Mouse (Mus musculus) ES-Bruce4 (cell line): ENCODE results near the gene Tdo2. TPM values are rescaled to one million over a fixed set of nuclear protein-coding genes. Genes with fewer than 3 reads are reported as not detected.

Source experiments
- H3K27ac ChIP-seq: 2 replicates; pipeline ENCODE4 v1.5.1; 2012; ENCODE audit warnings: low read length, inconsistent platforms; ENCODE audit not compliant: insufficient read depth
- H3K27me3 ChIP-seq: 2 replicates; pipeline ENCODE4 v1.6.1; 2012; ENCODE audit warnings: mild to moderate bottlenecking, low read length, inconsistent platforms; ENCODE audit not compliant: control insufficient read depth, poor library complexity, insufficient read depth, severe bottlenecking
- H3K36me3 ChIP-seq: 2 replicates; pipeline ENCODE4 v1.6.1; 2012; ENCODE audit warnings: inconsistent platforms, mild to moderate bottlenecking, low read length, moderate library complexity; ENCODE audit not compliant: control insufficient read depth, poor library complexity, insufficient read depth, severe bottlenecking
- H3K4me1 ChIP-seq: one replicate; pipeline ENCODE4 v1.8.1; 2011; ENCODE audit warnings: low read length; ENCODE audit not compliant: control insufficient read depth, insufficient read depth
- H3K4me3 ChIP-seq: 2 replicates; pipeline ENCODE4 v1.5.1; 2011; ENCODE audit warnings: low read depth, mild to moderate bottlenecking, low read length
- H3K9ac ChIP-seq: 2 replicates; pipeline ENCODE4 v1.6.1; 2012; ENCODE audit warnings: low read depth, mild to moderate bottlenecking, inconsistent platforms; ENCODE audit not compliant: poor library complexity, severe bottlenecking
- H3K9me3 ChIP-seq: replicated peaks from 2 replicates; pipeline ENCODE4 v1.6.1; 2012; ENCODE audit warnings: mild to moderate bottlenecking, low read length, inconsistent platforms; ENCODE audit not compliant: control insufficient read depth, poor library complexity, insufficient read depth, severe bottlenecking
- CTCF ChIP-seq: IDR thresholded peaks from one replicate; pipeline ENCODE4 v1.8.1; 2011; ENCODE audit warnings: low read depth, low read length
- EP300 ChIP-seq: IDR thresholded peaks from 2 replicates; pipeline ENCODE4 v1.6.1; 2011; ENCODE audit warnings: low read depth, low read length; ENCODE audit not compliant: insufficient read depth
- POLR2A ChIP-seq: IDR thresholded peaks from one replicate; pipeline ENCODE4 v1.8.1; 2011; ENCODE audit warnings: low read length; ENCODE audit not compliant: insufficient read depth
- polyA plus RNA-seq: library from polyadenylated mRNA; stranded (reverse); fragments of >200 nt; gene quantifications from 2 replicates; pipeline ENCODE4 v1.2.4, GENCODE M21; 2011; ENCODE audit warnings: low read depth; ENCODE audit not compliant: missing spikeins, insufficient read depth, insufficient read length

Gene Tdo2
- polyA plus RNA-seq, 1 experiment, result not detected

GRCm38 (mm10) chr3:81995371-81995770 lies 19.4 kb upstream of the Tdo2 start:
- H3K9me3 ChIP-seq, result no peaks in the 10 kb centered on the region
- TF ChIP-seq POLR2A (no peak), EP300 (no peak), CTCF (no peak)

GRCm38 (mm10) chr3:81990531-81990930 lies 14.5 kb upstream of the Tdo2 start:
- H3K27me3 ChIP-seq, result no peaks in the 10 kb centered on the region
- TF ChIP-seq EP300 (no peak), CTCF (no peak), POLR2A (no peak)
- no peak overlapping the region for H3K4me3 ChIP-seq
- no peaks in the 10 kb centered on the region for H3K36me3 ChIP-seq
- H3K9me3 ChIP-seq, result no peaks in the 10 kb centered on the region
- H3K9ac ChIP-seq, result no peak overlapping the region
- no peaks in the 10 kb centered on the region for H3K4me1 ChIP-seq
- H3K27ac ChIP-seq, result no peak overlapping the region

More at GRCm38 (mm10) chr3:81995371-81995770, 19.4 kb upstream of the Tdo2 start:
- Histone ChIP-seq H3K27me3 (no peaks in the 10 kb centered on the region), H3K9ac (no peak overlapping the region), H3K4me1 (no peaks in the 10 kb centered on the region), H3K36me3 (no peaks in the 10 kb centered on the region), H3K27ac (no peak overlapping the region), H3K4me3 (no peak overlapping the region)

GRCm38 (mm10) chr3:81989692-81990141 lies 13.7 kb upstream of the Tdo2 start:
- Histone ChIP-seq H3K9me3 (no peaks in the 10 kb centered on the region), H3K27ac (no peak overlapping the region), H3K27me3 (no peaks in the 10 kb centered on the region), H3K4me3 (no peak overlapping the region), H3K4me1 (no peaks in the 10 kb centered on the region), H3K36me3 (no peaks in the 10 kb centered on the region), H3K9ac (no peak overlapping the region)
- TF ChIP-seq POLR2A (no peak), EP300 (no peak), CTCF (no peak)

- H3K27ac ChIP-seq, result no peak overlapping the region
- H3K4me1 ChIP-seq, result no peaks in the 10 kb centered on the region
- no peak overlapping the region for H3K4me3 ChIP-seq
- H3K9ac ChIP-seq, result no peak overlapping the region
- no peaks in the 10 kb centered on the region for H3K27me3 ChIP-seq
- H3K36me3 ChIP-seq, result no peaks in the 10 kb centered on the region
- TF ChIP-seq CTCF, result no peak
- no peak for TF ChIP-seq POLR2A
- TF ChIP-seq EP300, result no peak
- no peaks in the 10 kb centered on the region for H3K9me3 ChIP-seq
Observed at GRCm38 (mm10) chr3:81987628-81988027, 11.6 kb upstream of the Tdo2 start.

GRCm38 (mm10) chr3:81986103-81986502 lies 10.1 kb upstream of the Tdo2 start:
- no peaks in the 10 kb centered on the region for H3K9me3 ChIP-seq
- H3K27me3 ChIP-seq, result no peaks in the 10 kb centered on the region
- H3K4me3 ChIP-seq, result no peak overlapping the region
- TF ChIP-seq CTCF, result no peak
- no peak for TF ChIP-seq EP300
- no peak for TF ChIP-seq POLR2A
- no peaks in the 10 kb centered on the region for H3K4me1 ChIP-seq
- H3K9ac ChIP-seq, result no peak overlapping the region
- H3K27ac ChIP-seq, result no peak overlapping the region
- H3K36me3 ChIP-seq, result no peaks in the 10 kb centered on the region

GRCm38 (mm10) chr3:81985100-81985499 lies 9.1 kb upstream of the Tdo2 start:
- H3K9ac ChIP-seq, result no peak overlapping the region
- H3K27ac ChIP-seq, result no peak overlapping the region
- TF ChIP-seq EP300 (no peak), CTCF (no peak), POLR2A (no peak)
- H3K27me3 ChIP-seq, result no peaks in the 10 kb centered on the region
- H3K36me3 ChIP-seq, result no peaks in the 10 kb centered on the region
- H3K4me3 ChIP-seq, result no peak overlapping the region
- H3K9me3 ChIP-seq, result no peaks in the 10 kb centered on the region
- H3K4me1 ChIP-seq, result no peaks in the 10 kb centered on the region
